Mouse (Mus musculus) embryo, embryonic 10.5 days (tissue): Measurements from ENCODE around the gene Srek1.

Experiments used
- DNase-seq: peaks from one replicate; pipeline ENCODE4 v3.0.0-alpha.2; 2015; ENCODE audit warnings: low spot score

The Srek1 gene

GRCm38 (mm10) chr13:103711406-103712025, 62.9 kb downstream of the Srek1 start:
- DNase-seq = peak; percentile 23

- peak; percentile 49 for DNase-seq
Observed at GRCm38 (mm10) chr13:103710359-103710781, 64.0 kb downstream of the Srek1 start.

DNA sequence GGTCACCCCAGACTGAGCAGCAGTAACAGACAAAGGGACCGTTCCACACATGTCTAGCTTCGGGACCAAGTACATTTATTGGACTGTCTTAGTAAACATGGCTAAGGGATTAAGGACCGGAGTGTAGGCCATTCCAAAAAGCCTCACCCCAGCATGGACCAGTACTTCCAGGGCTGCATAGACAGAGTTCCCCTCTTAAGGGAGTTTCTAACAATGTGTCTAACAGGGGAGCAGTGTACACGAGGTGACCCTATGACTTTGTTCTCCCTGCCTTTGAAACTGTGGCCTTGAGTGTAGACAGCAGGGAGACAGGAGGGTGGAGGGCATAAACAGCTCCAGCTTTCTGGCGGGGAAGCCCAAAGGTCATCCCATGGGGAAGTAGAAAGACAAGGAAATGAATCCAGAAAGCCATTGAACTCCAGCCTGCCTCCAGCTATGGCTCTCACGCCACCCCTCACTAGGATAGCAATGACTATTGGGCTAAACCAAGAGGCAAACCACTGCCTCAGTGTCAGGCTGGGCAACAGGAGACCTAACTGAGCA, 68.9 kb downstream of the Srek1 start:
- no peak for DNase-seq

GRCm38 (mm10) chr13:103703833-103704232, 70.6 kb downstream of the Srek1 start:
- no peak for DNase-seq

DNA sequence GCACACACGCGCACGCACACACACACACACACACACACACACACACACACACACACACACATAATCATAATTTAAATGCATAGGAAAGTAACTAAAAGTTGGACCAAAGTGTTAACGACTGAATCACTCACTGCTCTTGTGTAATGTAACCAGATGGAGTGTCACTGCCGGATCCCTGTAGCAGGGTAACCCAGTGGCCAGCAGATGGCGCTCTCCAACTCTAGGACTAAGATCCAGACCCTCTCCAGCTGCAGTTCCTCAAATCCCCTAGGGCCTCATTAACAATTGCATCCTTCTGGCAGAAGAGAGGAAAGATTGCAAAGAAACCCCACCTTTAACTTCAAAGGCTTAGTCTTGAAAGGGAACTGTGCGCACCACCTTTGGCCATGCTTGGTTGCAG, 71.0 kb downstream of the Srek1 start:
- DNase-seq = peak; percentile 94

DNA sequence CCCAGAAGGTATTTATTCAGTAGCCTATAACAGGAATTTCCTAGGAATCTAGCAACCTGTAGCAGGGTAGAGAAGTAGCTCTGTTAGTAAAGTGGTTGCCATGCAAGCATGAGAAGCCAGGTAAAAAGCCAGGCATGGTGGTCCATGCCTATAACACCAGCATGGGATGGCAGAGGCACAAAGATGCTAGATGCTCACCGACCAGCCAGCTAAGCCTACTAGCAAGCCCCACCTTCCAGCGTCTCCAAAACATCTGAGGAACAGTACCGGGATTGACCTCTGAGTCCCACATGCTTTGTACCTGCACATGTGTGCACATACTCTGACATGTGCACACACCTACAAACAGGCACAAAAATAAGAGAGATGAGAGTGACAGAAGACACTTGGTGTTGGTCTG, 72.1 kb downstream of the Srek1 start:
- no peak for DNase-seq

DNA sequence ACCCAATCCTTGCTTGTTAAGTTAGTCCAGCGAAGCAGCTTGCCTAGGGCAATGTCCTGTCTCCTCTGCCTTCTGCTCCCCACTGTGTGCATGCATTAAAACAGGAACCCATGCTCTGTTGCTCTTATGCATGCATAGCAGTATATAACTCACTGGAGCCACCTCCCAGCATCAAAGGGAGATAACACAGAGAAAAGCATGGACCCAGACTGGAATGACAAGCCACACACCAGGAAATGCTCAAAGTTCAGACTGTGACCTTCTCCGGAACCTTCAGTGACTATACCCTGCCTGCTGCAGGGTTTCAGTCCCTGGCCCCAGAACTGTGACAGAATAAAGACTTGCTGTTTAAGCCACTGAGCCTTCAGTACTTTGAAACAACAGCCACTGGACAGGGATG, 73.7 kb downstream of the Srek1 start:
- DNase-seq = no peak

DNA sequence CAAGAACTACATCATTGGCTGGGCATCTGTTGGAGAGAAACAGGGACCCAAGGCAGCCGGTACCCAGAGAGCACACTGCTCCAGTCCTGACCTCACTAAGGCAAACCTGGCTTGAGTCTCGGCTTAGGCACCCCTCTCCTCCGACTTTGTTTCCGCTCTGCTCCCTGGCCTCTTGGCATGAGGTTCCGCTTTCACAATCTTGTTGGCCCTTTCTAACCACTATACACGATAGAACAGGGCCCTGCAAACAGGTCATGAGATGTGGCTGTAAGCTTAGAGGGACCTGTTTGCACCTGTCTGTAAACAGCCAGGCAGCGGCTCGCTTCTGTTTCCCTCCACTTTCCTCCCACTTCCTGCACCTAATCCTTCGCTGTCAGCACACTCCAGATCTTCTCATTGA, 76.4 kb downstream of the Srek1 start:
- no peak for DNase-seq

DNA sequence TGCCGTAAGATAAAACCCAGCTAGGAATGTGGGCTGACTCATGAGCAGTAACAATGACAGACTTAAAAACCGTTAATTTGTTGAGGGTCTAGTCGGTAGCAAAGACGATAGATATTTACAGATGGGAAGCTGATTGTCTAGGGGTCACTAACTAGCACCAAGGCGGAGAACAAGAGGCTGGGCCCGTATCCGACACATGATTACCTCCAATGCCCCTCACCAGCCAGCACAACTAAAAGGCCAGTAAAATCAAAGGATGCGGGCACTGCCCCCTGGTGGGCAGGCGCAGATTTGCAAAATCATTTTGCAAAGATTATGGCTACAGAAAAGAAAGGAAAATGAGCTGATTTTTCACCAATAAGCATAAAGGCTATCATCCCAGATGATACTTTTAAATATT, 78.2 kb downstream of the Srek1 start:
- DNase-seq = peak; percentile 75

GRCm38 (mm10) chr13:103695456-103695855, 79.0 kb downstream of the Srek1 start:
- DNase-seq = no peak
